Mouse (Mus musculus) ES-E14 (cell line): ENCODE measurements around the gene Pced1a. TPM values are rescaled to one million over a fixed set of nuclear protein-coding genes. Genes with fewer than 3 reads are reported as not detected.

Experiments used
- DNase-seq: peaks from one replicate; pipeline ENCODE4 v3.0.0-alpha.2; 2013; ENCODE audit warnings: low read depth, low spot score
- H3K27ac ChIP-seq: 2 replicates; pipeline ENCODE4 v1.5.1; 2012; ENCODE audit warnings: low read depth, mild to moderate bottlenecking, low read length, moderate library complexity, mixed read lengths; ENCODE audit not compliant: poor library complexity, insufficient read depth, severe bottlenecking
- H3K36me3 ChIP-seq: 2 replicates; pipeline ENCODE4 v1.6.1; 2012; ENCODE audit warnings: mild to moderate bottlenecking, low read length, moderate library complexity, mixed read lengths; ENCODE audit not compliant: control insufficient read depth, poor library complexity, insufficient read depth, severe bottlenecking
- H3K4me1 ChIP-seq, 2 experiments: fragments of 150-350 bp in 1 of 2; sonication (generic) in 1 of 2; 2 replicates each; pipeline ENCODE4 v1.6.1; 2012; ENCODE audit warnings: low read length in 2 of 2, mild to moderate bottlenecking in 1 of 2, mixed read lengths in 1 of 2; ENCODE audit not compliant: control insufficient read depth in 2 of 2, insufficient read depth in 2 of 2, poor library complexity in 1 of 2
- H3K4me3 ChIP-seq, 2 experiments: fragments of 150-350 bp in 1 of 2; sonication (generic) in 1 of 2; 2 replicates each; pipeline ENCODE4 v1.5.1; 2012; ENCODE audit warnings: low read length in 2 of 2, low read depth in 1 of 2, mild to moderate bottlenecking in 1 of 2, mixed read lengths in 1 of 2; ENCODE audit not compliant: insufficient read depth in 1 of 2, poor library complexity in 1 of 2, severe bottlenecking in 1 of 2
- H3K9ac ChIP-seq: 2 replicates; pipeline ENCODE4 v1.6.1; 2012; ENCODE audit warnings: low read depth, mild to moderate bottlenecking, low read length, mixed read lengths; ENCODE audit not compliant: poor library complexity, insufficient read depth, severe bottlenecking
- H3K9me3 ChIP-seq: fragments of 150-350 bp; sonication (generic); 2 replicates; pipeline ENCODE4 v1.6.1; 2012; ENCODE audit warnings: low read depth, mild to moderate bottlenecking, low read length; ENCODE audit not compliant: control insufficient read depth, insufficient read depth
- CHD2 ChIP-seq: IDR thresholded peaks from 2 replicates; pipeline ENCODE4 v1.6.1; 2014; ENCODE audit warnings: mild to moderate bottlenecking, low read depth, low read length, inconsistent platforms
- HCFC1 ChIP-seq: IDR thresholded peaks from 2 replicates; pipeline ENCODE4 v1.6.1; 2012; ENCODE audit warnings: low read length, inconsistent platforms, borderline replicate concordance; ENCODE audit not compliant: insufficient read depth
- MAFK ChIP-seq: IDR thresholded peaks from 2 replicates; pipeline ENCODE4 v1.6.1; 2014; ENCODE audit warnings: mild to moderate bottlenecking, low read depth, low read length, inconsistent platforms; ENCODE audit not compliant: insufficient read depth
- ZC3H11A ChIP-seq: IDR thresholded peaks from 2 replicates; pipeline ENCODE4 v1.6.1; 2012; ENCODE audit warnings: low read depth, mild to moderate bottlenecking, inconsistent platforms, low read length, borderline replicate concordance
- ZNF384 ChIP-seq: IDR thresholded peaks from 2 replicates; pipeline ENCODE4 v1.6.1; 2012; ENCODE audit warnings: low read depth, low read length, inconsistent platforms
- in situ Hi-C, 2 experiments: fragments of 600-800 bp; cut with MboI; formaldehyde crosslinking; loops; one replicate each; pipeline ENCODE4 v1.15.1; 2025; ENCODE audit warnings: low sequenced_read_pairs in 2 of 2, inconsistent platforms in 1 of 2; ENCODE audit not compliant: unreplicated experiment in 2 of 2
- total RNA-seq: library from RNA; depleted of rRNA; stranded (reverse); fragments of 300-350 nt; gene quantifications from 2 replicates; pipeline ENCODE4 v1.2.3, GENCODE M21; 2012

The Pced1a gene
- total RNA-seq, 1 experiment = 13.1 TPM

GRCm38 (mm10) chr2:130411558-130412495, 12.7 kb downstream of the Pced1a start:
- Histone ChIP-seq H3K36me3 (no peaks in the 10 kb centered on the region), H3K9me3 (no peaks in the 10 kb centered on the region), H3K4me1 (peaks cover 0 to 2% of the 10 kb centered on the region in 2 experiments; a peak in 1 of 4 replicates), H3K4me3 (no peak overlapping the region), H3K9ac (no peak overlapping the region), H3K27ac (no peak overlapping the region)
- TF ChIP-seq CHD2 (no peak), HCFC1 (no peak), ZNF384 (no peak), ZC3H11A (peak; percentile 49)
- in situ Hi-C loops = no loop called here
- peak; percentile 64 for DNase-seq

GRCm38 (mm10) chr2:130408194-130408593, 16.3 kb downstream of the Pced1a start:
- no peak overlapping the region for H3K4me3 ChIP-seq
- H3K27ac ChIP-seq = no peak overlapping the region
- in situ Hi-C loops = no loop called here
- no peaks in the 10 kb centered on the region for H3K36me3 ChIP-seq
- TF ChIP-seq ZC3H11A (no peak), MAFK (no peak), ZNF384 (no peak), CHD2 (no peak), HCFC1 (no peak)
- H3K9ac ChIP-seq = no peak overlapping the region
- DNase-seq = no peak
- peaks cover 0 to 2% of the 10 kb centered on the region in 2 experiments; a peak in 1 of 4 replicates for H3K4me1 ChIP-seq
- H3K9me3 ChIP-seq = no peaks in the 10 kb centered on the region

- no peak within 1 kb of the TSS for H3K4me3 ChIP-seq
- TF ChIP-seq HCFC1 (no peak), ZC3H11A (no peak), ZNF384 (no peak), CHD2 (no peak), MAFK (no peak)
- no peaks in the 10 kb centered on the region for H3K9me3 ChIP-seq
- no peak within 1 kb of the TSS for H3K27ac ChIP-seq
- H3K36me3 ChIP-seq = no peaks in the 10 kb centered on the region
- no peak within 1 kb of the TSS for H3K9ac ChIP-seq
- no peak for DNase-seq
- in situ Hi-C loops = no loop called here
- no peaks in the 10 kb centered on the region; a peak in 1 of 4 replicates for H3K4me1 ChIP-seq
These were observed 18.3 kb downstream of the Pced1a start, which contains the start of gene Tmem239 for GRCm38 (mm10) chr2:130406178-130406577. Tmem239 (plus strand) TSS chr2:130406478.

GRCm38 (mm10) chr2:130404939-130405338, 19.6 kb downstream of the Pced1a start, which contains the start of the genes Gm28372 and 1700020A23Rik:
Gm28372 (plus strand) TSS chr2:130405239.
1700020A23Rik (plus strand) TSS chr2:130405259.
- Histone ChIP-seq H3K9ac (no peak within 1 kb of the TSS), H3K4me1 (peaks cover 0 to 6% of the 10 kb centered on the region in 2 experiments; a peak in 2 of 4 replicates), H3K4me3 (no peak within 1 kb of the TSS), H3K27ac (no peak within 1 kb of the TSS), H3K36me3 (no peaks in the 10 kb centered on the region), H3K9me3 (no peaks in the 10 kb centered on the region)
- DNase-seq = no peak
- in situ Hi-C loops = no loop called here
- no peak for TF ChIP-seq HCFC1

- TF ChIP-seq MAFK = no peak
- no peak for TF ChIP-seq HCFC1
- no peak for TF ChIP-seq CHD2
- in situ Hi-C loops = no loop called here
These were observed 22.6 kb downstream of the Pced1a start for GRCm38 (mm10) chr2:130401891-130402290.

More at GRCm38 (mm10) chr2:130401891-130402290, 22.6 kb downstream of the Pced1a start:
- Histone ChIP-seq H3K9ac (no peak overlapping the region), H3K27ac (no peak overlapping the region), H3K9me3 (no peaks in the 10 kb centered on the region), H3K4me3 (no peak overlapping the region), H3K4me1 (peaks cover under 1 to 6% of the 10 kb centered on the region in 2 experiments; a peak in 3 of 4 replicates), H3K36me3 (no peaks in the 10 kb centered on the region)
- DNase-seq = no peak
